Mouse (Mus musculus): ENCODE data around the gene Cyp8b1. TPM values are rescaled to one million over a fixed set of nuclear protein-coding genes. Genes with fewer than 3 reads are reported as not detected.

Gene Cyp8b1
- total and polyA plus RNA-seq, 3 experiments: 0.06 TPM; not detected in 2

GRCm38 (mm10) chr9:121948431-121948830 is 32.3 kb upstream of the Cyp8b1 start:
- Histone ChIP-seq H3K36me3 (ENCODE audit: control insufficient read depth, insufficient read depth, low read length) (no peaks in the 10 kb centered on the region), H3K4me3 (no peak overlapping the region), H3K9ac (ENCODE audit: low read depth, low read length) (no peak overlapping the region), H3K4me1 (ENCODE audit: control insufficient read depth, insufficient read depth, low read length) (peaks cover 3% of the 10 kb centered on the region; the same call in 1 of the 2 replicates), H3K27ac (no peak overlapping the region), H3K79me2 (replicated peaks; ENCODE audit: control insufficient read depth, insufficient read depth, low read length) (no peaks in the 10 kb centered on the region), H3K27me3 (ENCODE audit: control insufficient read depth, insufficient read depth, low read length) (no peaks in the 10 kb centered on the region)
- TF ChIP-seq EP300 (IDR thresholded peaks at IDR 0.05; ENCODE audit: insufficient read depth, low read depth, low read length): no peak
- TF ChIP-seq POLR2A (IDR thresholded peaks at IDR 0.05; ENCODE audit: insufficient read depth, low read depth, low read length): no peak
- TF ChIP-seq CTCF (IDR thresholded peaks at IDR 0.05): no peak
- DNase-seq: no peak
- WGBS: 31% methylated on average over 4 of the region's 4 CpGs
- intact Hi-C loops (cut with DNase I): loop anchor here (5.0 kb wide), 2 partner anchors 279 to 299 kb away; no protein-coding TSS in a partner anchor

- WGBS: 7% methylated on average over 4 of the region's 4 CpGs
Observed at GRCm38 (mm10) chr9:121947784-121948183, 31.7 kb upstream of the Cyp8b1 start.

GRCm38 (mm10) chr9:121943628-121944027 is 27.5 kb upstream of the Cyp8b1 start:
- no peak overlapping the region for H3K9ac ChIP-seq (ENCODE audit: low read depth, low read length)
- no peak for DNase-seq
- no peak overlapping the region for H3K27ac ChIP-seq
- no peak overlapping the region for H3K4me3 ChIP-seq
- no peaks in the 10 kb centered on the region for H3K79me2 ChIP-seq (replicated peaks; ENCODE audit: control insufficient read depth, insufficient read depth, low read length)
- WGBS: 84% methylated on average over 3 of the region's 3 CpGs
- H3K4me1 ChIP-seq (ENCODE audit: control insufficient read depth, insufficient read depth, low read length): peaks cover 2% of the 10 kb centered on the region; the same call in 1 of the 2 replicates
- intact Hi-C loops (cut with DNase I): no loop called here
- TF ChIP-seq EP300 (IDR thresholded peaks at IDR 0.05; ENCODE audit: insufficient read depth, low read depth, low read length) (no peak), CTCF (IDR thresholded peaks at IDR 0.05) (no peak), POLR2A (IDR thresholded peaks at IDR 0.05; ENCODE audit: insufficient read depth, low read depth, low read length) (no peak)
- no peaks in the 10 kb centered on the region for H3K27me3 ChIP-seq (ENCODE audit: control insufficient read depth, insufficient read depth, low read length)
- H3K36me3 ChIP-seq (ENCODE audit: control insufficient read depth, insufficient read depth, low read length): no peaks in the 10 kb centered on the region

More at GRCm38 (mm10) chr9:121947784-121948183, 31.7 kb upstream of the Cyp8b1 start:
- no peak for TF ChIP-seq POLR2A (IDR thresholded peaks at IDR 0.05; ENCODE audit: insufficient read depth, low read depth, low read length)
- TF ChIP-seq CTCF (IDR thresholded peaks at IDR 0.05): peak; percentile 73
- Histone ChIP-seq H3K4me1 (ENCODE audit: control insufficient read depth, insufficient read depth, low read length) (peaks cover 2% of the 10 kb centered on the region; the same call in 1 of the 2 replicates), H3K36me3 (ENCODE audit: control insufficient read depth, insufficient read depth, low read length) (no peaks in the 10 kb centered on the region), H3K79me2 (replicated peaks; ENCODE audit: control insufficient read depth, insufficient read depth, low read length) (no peaks in the 10 kb centered on the region), H3K27ac (no peak overlapping the region), H3K9ac (ENCODE audit: low read depth, low read length) (no peak overlapping the region), H3K4me3 (no peak overlapping the region), H3K27me3 (ENCODE audit: control insufficient read depth, insufficient read depth, low read length) (no peaks in the 10 kb centered on the region)
- intact Hi-C loops (cut with DNase I): loop anchor here (1.0 to 5.0 kb wide), 3 partner anchors 38 to 300 kb away; no protein-coding TSS in a partner anchor
- DNase-seq: peak; percentile 57 to 70

- Histone ChIP-seq H3K79me2 (replicated peaks; ENCODE audit: control insufficient read depth, insufficient read depth, low read length) (no peaks in the 10 kb centered on the region), H3K27me3 (ENCODE audit: control insufficient read depth, insufficient read depth, low read length) (no peaks in the 10 kb centered on the region), H3K36me3 (ENCODE audit: control insufficient read depth, insufficient read depth, low read length) (no peaks in the 10 kb centered on the region), H3K9ac (ENCODE audit: low read depth, low read length) (no peak overlapping the region), H3K4me1 (ENCODE audit: control insufficient read depth, insufficient read depth, low read length) (no peaks in the 10 kb centered on the region), H3K27ac (no peak overlapping the region), H3K4me3 (no peak overlapping the region)
- 81% methylated on average over 3 of the region's 3 CpGs for WGBS
- intact Hi-C loops (cut with DNase I): no loop called here
- TF ChIP-seq EP300 (IDR thresholded peaks at IDR 0.05; ENCODE audit: insufficient read depth, low read depth, low read length): no peak
- DNase-seq: peak in 1 of 2 experiments; percentile 15
Observed at GRCm38 (mm10) chr9:121943005-121943404, 26.9 kb upstream of the Cyp8b1 start.

- DNase-seq: no peak
- 56% methylated on average over 21 of the region's 21 CpGs for WGBS
- Histone ChIP-seq H3K4me3 (no peak overlapping the region), H3K4me1 (ENCODE audit: control insufficient read depth, insufficient read depth, low read length) (no peaks in the 10 kb centered on the region), H3K79me2 (replicated peaks; ENCODE audit: control insufficient read depth, insufficient read depth, low read length) (no peaks in the 10 kb centered on the region), H3K36me3 (ENCODE audit: control insufficient read depth, insufficient read depth, low read length) (no peaks in the 10 kb centered on the region), H3K27ac (no peak overlapping the region), H3K27me3 (ENCODE audit: control insufficient read depth, insufficient read depth, low read length) (0 out of 2 replicates have a peak, but pooled peaks cover 3% of the 10 kb centered on the region), H3K9ac (ENCODE audit: low read depth, low read length) (no peak overlapping the region)
- TF ChIP-seq EP300 (IDR thresholded peaks at IDR 0.05; ENCODE audit: insufficient read depth, low read depth, low read length) (no peak), POLR2A (IDR thresholded peaks at IDR 0.05; ENCODE audit: insufficient read depth, low read depth, low read length) (no peak), CTCF (IDR thresholded peaks at IDR 0.05) (no peak)
- intact Hi-C loops (cut with DNase I): no loop called here
Observed at GRCm38 (mm10) chr9:121937944-121938355, 21.8 kb upstream of the Cyp8b1 start.

GRCm38 (mm10) chr9:121937451-121937864 is 21.4 kb upstream of the Cyp8b1 start:
- TF ChIP-seq CTCF (IDR thresholded peaks at IDR 0.05) (no peak), EP300 (IDR thresholded peaks at IDR 0.05; ENCODE audit: insufficient read depth, low read depth, low read length) (no peak)
- no peak overlapping the region for H3K9ac ChIP-seq (ENCODE audit: low read depth, low read length)
- no peaks in the 10 kb centered on the region for H3K79me2 ChIP-seq (replicated peaks; ENCODE audit: control insufficient read depth, insufficient read depth, low read length)
- 44% methylated on average over 6 of the region's 6 CpGs for WGBS
- H3K36me3 ChIP-seq (ENCODE audit: control insufficient read depth, insufficient read depth, low read length): no peaks in the 10 kb centered on the region
- H3K4me3 ChIP-seq: no peak overlapping the region
- intact Hi-C loops (cut with DNase I): no loop called here
- H3K27ac ChIP-seq: no peak overlapping the region
- 0 out of 2 replicates have a peak, but pooled peaks cover 3% of the 10 kb centered on the region for H3K27me3 ChIP-seq (ENCODE audit: control insufficient read depth, insufficient read depth, low read length)
- DNase-seq: no peak
- no peaks in the 10 kb centered on the region for H3K4me1 ChIP-seq (ENCODE audit: control insufficient read depth, insufficient read depth, low read length)

Data from heart, adult 2 months (tissue).